Mouse (Mus musculus) CH12.LX (cell line): ENCODE measurements around the gene Gm20388.
A peak's percentile ranks its signal among the peaks of the same experiment; 100 is the strongest.

Experiments used
- CHD2 ChIP-seq: IDR thresholded peaks from 2 replicates; pipeline ENCODE4 v1.6.1; 2011; ENCODE audit warnings: low read length, improper control_type of control experiment
- CTCF ChIP-seq, 2 experiments: IDR thresholded peaks in 1 of 2; conservative IDR thresholded peaks in 1 of 2; 2 replicates each; pipeline ENCODE4 v1.5.1; 2011 to 2012; ENCODE audit warnings: low read depth in 2 of 2, low read length in 2 of 2, improper control_type of control experiment in 1 of 2, inconsistent platforms in 1 of 2, mild to moderate bottlenecking in 1 of 2, moderate library complexity in 1 of 2
- EP300 ChIP-seq: IDR thresholded peaks from 2 replicates; pipeline ENCODE4 v1.6.1; 2011; ENCODE audit warnings: low read length, improper control_type of control experiment
- ETS1 ChIP-seq: conservative IDR thresholded peaks from 2 replicates; pipeline ENCODE4 v1.6.1; 2012; ENCODE audit warnings: low read depth, mild to moderate bottlenecking, inconsistent platforms, low read length, improper control_type of control experiment, moderate library complexity
- MEF2A ChIP-seq: IDR thresholded peaks from 2 replicates; pipeline ENCODE4 v1.6.1; 2014; ENCODE audit warnings: low read depth, mild to moderate bottlenecking, inconsistent platforms, low read length, improper control_type of control experiment, borderline replicate concordance
- NRF1 ChIP-seq: IDR thresholded peaks from 2 replicates; pipeline ENCODE4 v1.6.1; 2014; ENCODE audit warnings: low read depth, mild to moderate bottlenecking, inconsistent platforms, low read length, improper control_type of control experiment, moderate library complexity
- POLR2A ChIP-seq: IDR thresholded peaks from 2 replicates; pipeline ENCODE4 v1.6.1; 2011; ENCODE audit warnings: low read depth, mild to moderate bottlenecking, improper control_type of control experiment, low read length
- POLR2AphosphoS2 ChIP-seq: IDR thresholded peaks from 2 replicates; pipeline ENCODE4 v1.6.1; 2011; ENCODE audit warnings: low read depth, low read length, improper control_type of control experiment
- RCOR1 ChIP-seq: conservative IDR thresholded peaks from 2 replicates; pipeline ENCODE4 v1.6.1; 2012; ENCODE audit warnings: low read depth, mild to moderate bottlenecking, inconsistent platforms, low read length, improper control_type of control experiment
- SIN3A ChIP-seq: IDR thresholded peaks from 2 replicates; pipeline ENCODE4 v1.6.1; 2012; ENCODE audit warnings: low read length, improper control_type of control experiment, inconsistent platforms
- USF1 ChIP-seq: IDR thresholded peaks from 2 replicates; pipeline ENCODE4 v1.6.1; 2014; ENCODE audit warnings: low read depth, mild to moderate bottlenecking, inconsistent platforms, low read length, improper control_type of control experiment
- ZNF384 ChIP-seq: IDR thresholded peaks from 2 replicates; pipeline ENCODE4 v1.6.1; 2012; ENCODE audit warnings: low read depth, low read length, improper control_type of control experiment, inconsistent platforms

DNA sequence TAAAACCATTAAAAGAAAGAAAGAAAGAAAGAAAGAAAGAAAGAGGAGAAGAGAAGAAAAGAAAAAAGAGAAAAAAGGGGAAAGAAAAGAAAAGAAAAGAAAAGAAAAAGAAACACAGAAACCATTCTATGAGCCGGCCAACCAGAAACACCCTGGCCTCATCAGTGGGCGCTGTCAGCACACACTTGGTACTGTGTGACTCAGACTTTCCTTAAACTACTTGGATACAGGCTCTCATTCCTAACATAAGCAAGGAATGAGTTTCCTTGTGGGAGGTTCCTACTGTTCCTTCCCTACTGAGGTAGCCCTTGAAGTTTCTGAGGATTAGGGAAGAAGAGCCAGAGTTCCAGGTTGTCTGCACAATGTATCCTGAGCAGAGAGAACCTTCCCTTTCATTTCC, 3420.7 kb downstream of the Gm20388 start:
- TF ChIP-seq RCOR1 (no peak), POLR2AphosphoS2 (no peak), CTCF (conservative IDR thresholded peaks at IDR 0.05 in 1 of 2, IDR thresholded peaks at IDR 0.05 in 1 of 2; ENCODE audit: low read depth in 2 of 2, low read length in 2 of 2) (no peak), NRF1 (no peak), POLR2A (no peak), SIN3A (no peak), CHD2 (no peak), EP300 (peak; percentile 49), ETS1 (no peak), USF1 (no peak), MEF2A (no peak), ZNF384 (no peak)
